Mouse (Mus musculus) cerebellum, adult 2 months (tissue): ENCODE results near the gene Slc35e2. TPM values are rescaled to one million over a fixed set of nuclear protein-coding genes. Genes with fewer than 3 reads are reported as not detected.
A peak's percentile ranks its signal among the peaks of the same experiment; 100 is the strongest.

ENCODE experiments used
- DNase-seq, 2 experiments: peaks; one replicate each; pipeline ENCODE4 v3.0.0; 2021
- H3K27ac ChIP-seq: fragments of 200-500 bp; 2 replicates; pipeline ENCODE4 v1.5.1; 2012; ENCODE audit warnings: low read length, control low read depth, inconsistent platforms; ENCODE audit not compliant: insufficient read depth
- H3K27me3 ChIP-seq: fragments of 200-500 bp; 2 replicates; pipeline ENCODE4 v1.6.1; 2012; ENCODE audit warnings: inconsistent platforms, mild to moderate bottlenecking, low read length, moderate library complexity; ENCODE audit not compliant: control insufficient read depth, insufficient read depth
- H3K4me1 ChIP-seq: fragments of 200-500 bp; 2 replicates; pipeline ENCODE4 v1.6.1; 2011; ENCODE audit warnings: low read length; ENCODE audit not compliant: control insufficient read depth, insufficient read depth
- H3K4me3 ChIP-seq: fragments of 200-500 bp; replicated peaks from 2 replicates; pipeline ENCODE3; 2011; ENCODE audit warnings: mild to moderate bottlenecking, low read depth, low read length, control low read depth; ENCODE audit not compliant: insufficient read depth
- CTCF ChIP-seq: fragments of 200-500 bp; IDR thresholded peaks from 2 replicates; pipeline ENCODE4 v1.5.1; 2011; ENCODE audit warnings: low read depth, mild to moderate bottlenecking, control low read depth, low read length, moderate library complexity, borderline replicate concordance; ENCODE audit not compliant: insufficient read depth
- POLR2A ChIP-seq: fragments of 200-500 bp; IDR thresholded peaks from 2 replicates; pipeline ENCODE4 v1.6.1; 2011; ENCODE audit warnings: low read length, control low read depth, borderline replicate concordance; ENCODE audit not compliant: insufficient read depth
- WGBS: fragments of 180-500 bp; shearing (Covaris S2); methylation state at CpG from one replicate; pipeline ENCODE4 v1.1.7; 2018; 5-methylcytosine and 5-hydroxymethylcytosine counted together
- polyA plus RNA-seq: library from polyadenylated mRNA; depleted of rRNA; stranded (reverse); fragments of >200 nt; gene quantifications from 2 replicates; pipeline ENCODE4 v1.2.3, GENCODE M21; 2012

The Slc35e2 gene
- polyA plus RNA-seq, 1 experiment: 20.5 TPM

DNA sequence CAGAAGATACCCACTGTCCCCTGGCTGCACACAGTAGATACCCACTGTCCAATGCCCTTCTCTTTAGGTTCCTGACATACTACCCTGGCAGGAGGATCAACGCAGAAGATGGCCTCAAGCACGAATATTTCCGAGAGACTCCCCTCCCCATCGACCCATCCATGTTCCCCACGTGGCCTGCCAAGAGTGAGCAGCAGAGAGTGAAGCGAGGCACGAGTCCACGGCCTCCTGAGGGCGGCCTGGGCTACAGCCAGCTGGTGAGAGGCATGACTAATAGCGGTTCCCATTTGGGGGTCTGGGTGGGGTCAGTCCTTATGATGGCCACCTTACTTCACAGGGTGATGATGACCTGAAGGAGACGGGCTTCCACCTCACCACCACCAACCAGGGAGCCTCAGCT lies 48.1 kb downstream of the Slc35e2 start:
- Histone ChIP-seq H3K4me1 (peaks cover 12% of the 10 kb centered on the region; the same call in 1 of the 2 replicates), H3K27ac (no peak overlapping the region), H3K4me3 (no peak overlapping the region), H3K27me3 (no peaks in the 10 kb centered on the region)
- TF ChIP-seq CTCF (no peak), POLR2A (no peak)
- peak; percentile 23 to 25 for DNase-seq
- whole genome bisulfite sequencing: 29% methylated on average over 11 of the region's 11 CpGs

DNA sequence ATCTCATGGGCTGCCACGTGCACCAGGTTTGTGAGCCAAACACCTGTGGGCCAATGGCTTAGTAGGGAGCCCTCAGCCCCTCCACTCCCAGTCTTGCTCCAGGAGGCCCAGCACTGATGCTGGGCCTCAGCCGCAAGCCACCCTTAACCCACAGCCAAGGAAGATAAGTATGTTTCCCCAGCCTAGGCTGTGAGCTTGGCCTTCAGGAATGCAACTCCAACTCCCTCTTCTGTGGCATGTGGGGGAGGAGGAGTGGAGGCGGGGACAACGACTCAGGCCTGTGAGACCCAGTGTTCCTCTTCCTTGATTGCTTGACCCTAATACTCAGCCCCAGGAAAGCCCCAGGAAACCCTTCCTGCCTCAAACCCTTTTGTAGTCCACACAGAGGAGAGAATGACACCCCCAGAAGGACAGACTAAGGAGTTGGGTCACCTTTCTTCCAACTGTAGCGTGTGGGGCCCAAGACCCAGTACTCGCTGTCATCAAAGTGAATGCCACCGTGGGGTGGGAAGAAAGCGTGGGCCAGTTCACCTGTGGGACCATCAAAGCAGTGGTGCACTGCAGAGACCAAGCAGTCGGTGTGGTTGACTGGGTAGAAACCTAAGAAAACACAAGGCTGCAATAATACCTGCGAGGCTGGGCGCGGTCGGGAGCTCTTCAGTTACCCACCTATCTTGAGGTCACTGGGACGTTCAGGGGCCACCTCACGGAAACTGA lies 50.5 kb downstream of the Slc35e2 start:
- no peaks in the 10 kb centered on the region for H3K27me3 ChIP-seq
- 73% methylated on average over 15 of the region's 15 CpGs for WGBS

DNA sequence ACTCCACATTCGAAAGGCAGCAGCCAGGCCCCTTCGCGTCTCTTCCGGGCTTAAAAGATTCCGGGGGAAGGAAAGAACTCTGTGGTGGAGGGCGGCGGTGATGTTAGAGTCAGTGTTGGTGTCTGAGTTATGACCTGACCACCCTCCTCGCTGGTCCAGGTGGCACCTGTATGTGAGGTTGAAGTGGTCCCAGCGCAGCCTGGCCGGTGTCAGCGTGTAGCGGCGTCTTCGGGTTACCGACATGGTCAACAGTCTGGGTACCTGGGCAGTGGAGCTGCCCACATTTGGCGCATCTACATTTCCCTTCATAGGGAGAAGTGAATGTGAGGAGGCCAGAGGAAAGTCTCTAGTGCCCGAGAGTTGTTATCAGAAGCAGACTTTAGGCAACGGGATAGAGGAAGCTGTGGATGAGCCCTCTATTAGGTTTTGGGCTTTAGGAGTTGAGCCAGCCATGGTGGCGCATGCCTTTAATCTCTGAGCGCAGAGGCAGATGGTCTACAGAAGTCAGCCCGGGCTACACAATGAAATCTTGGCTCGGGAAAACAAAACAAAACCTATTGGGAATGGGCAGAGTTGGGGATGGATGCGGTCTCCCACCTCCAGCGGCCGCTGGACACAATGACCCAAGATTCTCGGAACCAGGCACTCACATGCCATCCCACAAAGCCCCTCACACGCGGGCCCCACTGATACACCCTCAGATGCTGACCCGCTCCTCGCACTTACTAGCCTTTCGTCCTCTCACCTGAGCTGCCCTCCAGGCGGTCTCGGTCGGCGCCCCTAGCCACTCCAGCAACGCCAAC lies 51.3 kb downstream of the Slc35e2 start:
- WGBS: 21% methylated on average over 36 of the region's 36 CpGs
- peak overlapping the region; percentile 73 for H3K27ac ChIP-seq
- DNase-seq: peak in 1 of 2 experiments; percentile 66
- H3K4me1 ChIP-seq: peaks cover 18% of the 10 kb centered on the region; the same call in 1 of the 2 replicates
- TF ChIP-seq POLR2A: peak; percentile 31; the same call in 1 of the 2 replicates
- TF ChIP-seq CTCF: no peak
- peak overlapping the region; percentile 60 for H3K4me3 ChIP-seq
- H3K27me3 ChIP-seq: no peaks in the 10 kb centered on the region

More for the DNA sequence above, 50.5 kb downstream of the Slc35e2 start:
- H3K4me1 ChIP-seq: peaks cover 18% of the 10 kb centered on the region; the same call in 1 of the 2 replicates
- no peak overlapping the region for H3K27ac ChIP-seq
- peak in 1 of 2 experiments; percentile 31 for DNase-seq
- TF ChIP-seq CTCF (no peak), POLR2A (no peak)
- no peak overlapping the region for H3K4me3 ChIP-seq

DNA sequence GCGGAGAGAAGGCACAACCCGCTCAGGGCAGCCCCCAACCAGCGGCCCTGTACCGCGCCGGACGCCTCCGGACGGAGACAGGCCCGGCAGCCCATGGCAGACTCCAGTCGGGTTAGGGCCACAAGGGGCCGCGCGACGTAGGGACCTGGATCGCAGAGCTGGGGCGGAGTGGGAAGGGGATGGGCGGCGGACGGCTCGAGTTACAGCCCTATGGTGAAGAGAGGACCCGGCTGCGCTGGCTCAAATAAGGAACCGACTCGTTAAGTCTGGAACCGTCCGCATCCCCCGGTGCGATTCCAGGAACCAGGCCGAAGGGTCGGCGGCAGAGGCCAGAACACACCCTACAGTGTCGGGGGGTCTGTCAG lies 51.9 kb downstream of the Slc35e2 start, which contains the start of gene Mmp23:
Mmp23 (minus strand) TSS at position 299 of the 365 bp plus-strand sequence.
- Histone ChIP-seq H3K4me3 (peak within 1 kb of the TSS; percentile 60), H3K27ac (peak within 1 kb of the TSS; percentile 73), H3K4me1 (peaks cover 18% of the 10 kb centered on the region; the same call in 1 of the 2 replicates), H3K27me3 (no peaks in the 10 kb centered on the region)
- TF ChIP-seq POLR2A (no peak), CTCF (no peak)
- peak; percentile 60 to 79 for DNase-seq
- 1% methylated on average over 33 of the region's 33 CpGs for WGBS

DNA sequence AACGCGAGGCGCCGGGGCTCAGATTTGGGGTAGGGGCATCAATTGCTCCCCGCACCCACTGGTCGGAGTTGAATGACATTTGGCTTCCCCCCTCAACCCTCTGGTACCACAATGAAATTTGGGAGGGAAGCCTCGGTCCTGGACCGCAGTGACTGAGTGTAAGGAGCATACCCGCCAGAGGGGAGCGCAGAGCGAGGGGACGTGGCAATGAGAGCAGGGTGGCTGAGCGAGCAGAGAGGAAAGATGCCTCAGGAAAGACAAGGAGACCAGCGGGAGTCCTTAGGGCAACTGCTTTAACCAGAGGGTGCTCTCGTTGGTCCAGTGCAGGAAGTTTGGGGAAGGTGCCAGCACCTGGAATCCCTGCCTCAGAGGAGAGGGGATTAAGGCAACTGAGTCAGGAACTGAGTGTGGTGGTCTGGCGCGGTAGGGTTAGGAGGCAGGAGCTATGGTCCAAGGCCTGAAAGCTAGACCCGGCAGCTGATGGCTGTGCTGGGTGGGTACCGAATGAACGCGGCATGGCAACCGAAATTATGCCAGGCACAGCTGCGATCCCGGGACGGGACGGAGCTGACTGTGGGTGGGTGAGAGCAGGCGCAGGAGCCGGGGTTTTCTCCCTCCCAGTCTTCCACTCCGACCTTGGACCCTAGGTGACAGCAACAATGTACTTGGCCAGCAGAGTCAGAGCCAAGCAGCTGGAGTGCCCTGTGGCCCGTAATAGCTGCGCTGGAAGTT lies 52.4 kb downstream of the Slc35e2 start:
- H3K27me3 ChIP-seq: no peaks in the 10 kb centered on the region
- TF ChIP-seq CTCF (peak; percentile 16; the same call in 1 of the 2 replicates), POLR2A (0 out of 2 replicates have a peak, but pooled peaks have one; percentile 25)
- H3K4me1 ChIP-seq: peaks cover 18% of the 10 kb centered on the region; the same call in 1 of the 2 replicates
- peak; percentile 64 to 73 for DNase-seq
- 3% methylated on average over 31 of the region's 31 CpGs for WGBS
- H3K4me3 ChIP-seq: peak overlapping the region; percentile 60
- peak overlapping the region; percentile 73 for H3K27ac ChIP-seq

DNA sequence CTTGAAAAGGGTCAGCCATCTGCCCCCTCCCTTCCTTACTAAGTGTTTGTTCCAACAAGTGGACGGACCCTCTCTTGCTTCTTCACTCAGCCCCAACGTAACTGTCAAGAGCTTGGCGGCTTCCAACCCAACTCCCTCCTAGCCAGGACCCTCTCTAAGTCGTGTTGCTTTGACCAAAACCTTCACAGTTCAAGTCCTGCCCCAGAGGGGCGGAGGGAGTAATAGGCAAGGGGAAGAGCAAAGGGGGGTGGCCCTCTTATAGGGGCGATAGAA lies 52.9 kb downstream of the Slc35e2 start:
- H3K4me3 ChIP-seq: peak overlapping the region; percentile 60
- H3K27me3 ChIP-seq: no peaks in the 10 kb centered on the region
- H3K27ac ChIP-seq: no peak overlapping the region
- TF ChIP-seq CTCF (no peak), POLR2A (no peak)
- peaks cover 18% of the 10 kb centered on the region; the same call in 1 of the 2 replicates for H3K4me1 ChIP-seq
- DNase-seq: no peak
- WGBS: 8% methylated on average over 6 of the region's 6 CpGs

DNA sequence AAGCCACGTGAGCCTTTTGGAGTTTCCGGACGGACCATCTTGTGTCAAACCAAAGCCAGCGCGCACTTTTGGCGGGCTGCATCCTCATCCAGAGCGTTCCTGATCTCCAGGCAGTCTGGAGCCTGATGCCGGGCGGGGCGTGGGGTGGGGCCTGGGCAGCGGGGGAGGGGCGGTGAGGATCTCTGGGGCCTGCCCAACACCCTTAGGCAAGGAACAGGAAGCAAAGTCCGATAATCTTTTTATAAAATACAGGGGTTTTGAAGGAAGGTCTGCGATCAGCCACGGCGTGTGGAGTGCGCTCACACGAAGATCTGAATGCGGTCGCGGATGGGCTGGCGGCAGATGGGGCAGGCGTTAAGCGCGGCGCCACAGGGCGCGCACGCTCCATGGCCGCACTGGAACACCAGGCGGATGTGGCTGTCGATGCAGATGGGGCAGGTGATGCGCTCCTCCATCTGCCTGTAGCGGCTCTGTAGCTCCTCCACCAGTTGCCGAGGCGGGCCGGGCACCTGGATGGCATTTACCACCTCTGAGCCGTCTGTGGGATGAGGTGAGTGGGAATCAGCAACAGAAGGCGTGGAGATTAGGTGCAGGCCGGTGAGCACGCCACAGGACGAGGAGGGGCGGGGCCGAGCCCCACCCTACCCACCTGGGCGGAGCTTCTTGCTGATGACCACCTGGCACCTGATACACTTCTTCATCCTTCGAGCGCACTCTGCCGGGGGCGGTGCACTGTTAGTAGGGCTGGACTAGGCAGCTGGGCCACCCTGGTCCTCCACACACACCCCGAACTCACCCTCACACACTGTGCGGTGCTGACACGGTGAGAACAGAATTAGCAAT lies 53.5 kb downstream of the Slc35e2 start:
- peak; percentile 73 for DNase-seq
- TF ChIP-seq CTCF (no peak), POLR2A (peak; percentile 43; the same call in 1 of the 2 replicates)
- Histone ChIP-seq H3K4me1 (peaks cover 18% of the 10 kb centered on the region; the same call in 1 of the 2 replicates), H3K4me3 (peak overlapping the region; percentile 60), H3K27me3 (no peaks in the 10 kb centered on the region), H3K27ac (peak overlapping the region; percentile 31)
- 5% methylated on average over 52 of the region's 52 CpGs for WGBS
